Mouse (Mus musculus): Measurements from ENCODE around the gene Usp30. TPM values are rescaled to one million over a fixed set of nuclear protein-coding genes. Genes with fewer than 3 reads are reported as not detected.

Gene Usp30
- total RNA-seq, 2 experiments from 2014 or later, result 37.8 to 39.3 TPM

DNA sequence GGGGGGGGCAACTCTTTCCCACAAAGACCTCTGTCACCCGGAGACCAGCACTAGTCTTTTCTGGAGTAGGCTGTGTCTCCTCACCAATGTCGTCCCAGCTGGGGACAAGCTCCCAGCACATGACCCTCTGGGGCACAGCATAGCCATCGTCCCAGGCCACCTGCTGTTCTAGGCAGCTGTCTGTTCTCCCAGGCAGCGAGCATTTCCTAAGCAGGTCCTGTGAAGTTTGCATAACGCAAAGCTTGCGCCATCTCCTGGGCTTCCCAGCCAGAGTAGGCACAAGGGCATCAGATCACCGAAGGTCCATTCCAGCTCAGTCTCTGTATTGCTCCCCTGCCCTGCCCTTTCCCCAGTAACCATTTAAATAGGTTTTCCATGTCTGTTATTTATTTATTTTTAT, 92.0 kb downstream of the Usp30 start:
- no peak for DNase-seq

DNA sequence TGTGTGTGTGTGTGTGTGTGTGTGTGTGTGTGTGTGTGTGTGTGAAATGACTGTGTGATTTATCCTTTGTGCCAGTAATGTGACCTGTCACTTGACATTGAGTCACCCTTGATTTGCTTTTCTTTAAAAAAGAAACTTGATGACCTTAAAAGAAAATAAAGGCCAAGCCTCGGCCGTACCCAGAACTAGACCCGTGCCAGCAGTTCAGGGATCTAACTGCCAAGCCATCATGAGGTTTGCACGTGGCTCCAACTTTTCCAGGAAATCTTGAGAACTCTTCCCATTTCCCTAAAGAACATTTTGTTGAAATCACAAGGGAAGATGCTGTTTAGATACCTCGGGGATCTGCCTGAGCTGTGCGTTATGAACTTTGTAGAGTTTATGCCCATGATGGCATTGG, 96.2 kb downstream of the Usp30 start:
- DNase-seq, result no peak

DNA sequence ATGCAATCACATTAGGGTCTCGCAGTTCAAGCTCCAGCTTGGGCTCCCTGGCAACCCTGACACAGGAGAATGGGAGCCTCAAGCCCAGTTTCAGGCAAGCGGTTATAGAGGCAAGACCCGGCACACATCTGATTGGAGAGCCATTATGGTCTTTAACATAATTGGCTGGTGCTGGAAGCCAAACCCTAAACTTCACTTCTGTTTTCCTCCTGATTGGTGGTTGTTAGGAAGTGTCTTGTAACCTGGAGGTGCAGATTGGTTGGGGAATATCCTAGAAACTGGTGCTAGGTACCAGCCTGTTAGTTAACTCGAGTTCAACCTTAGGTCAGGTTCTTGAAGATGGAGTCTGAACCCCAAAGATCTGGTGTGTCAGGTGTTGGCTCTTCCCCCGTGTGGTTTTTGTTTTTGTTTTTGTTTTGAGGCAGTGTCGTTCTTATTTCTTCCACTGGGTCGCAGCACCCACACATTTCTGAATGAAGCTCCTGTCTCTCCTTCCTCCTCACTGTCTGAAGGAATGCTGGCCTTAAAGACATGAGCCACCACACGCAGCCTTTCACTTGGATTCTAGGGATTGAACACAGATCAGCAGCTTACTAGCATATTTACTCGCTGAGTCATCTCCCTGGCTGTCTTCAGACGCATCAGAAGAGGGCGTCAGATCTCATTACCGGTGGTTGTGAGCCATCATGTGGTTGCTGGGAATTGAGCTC, 97.0 kb downstream of the Usp30 start:
- no peak for DNase-seq

DNA sequence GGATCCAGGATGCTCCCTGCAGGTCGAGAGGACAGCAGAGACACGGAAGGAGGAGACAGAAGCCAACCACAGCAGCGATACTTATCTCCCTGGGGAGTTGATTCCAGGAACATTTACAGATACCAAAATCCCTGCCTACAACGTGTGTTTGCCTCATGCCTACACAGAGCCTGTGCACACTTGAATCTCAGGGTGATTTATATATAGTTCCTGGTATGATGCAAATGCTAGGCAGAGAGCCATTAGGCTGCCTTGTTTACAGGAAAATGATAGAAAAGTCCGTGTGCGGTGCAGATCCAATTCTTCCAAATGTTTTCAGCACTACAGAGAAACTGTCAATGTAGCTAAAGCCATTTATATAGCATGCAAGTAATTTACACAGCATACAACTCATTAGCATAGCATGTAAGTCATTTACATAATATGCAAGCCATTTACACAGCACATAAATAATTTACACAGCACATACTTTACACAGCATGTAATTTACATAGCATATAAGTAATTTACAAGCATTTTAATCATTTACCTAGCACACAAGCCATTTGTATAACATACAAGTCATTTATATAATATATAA, 97.9 kb downstream of the Usp30 start:
- no peak for DNase-seq

DNA sequence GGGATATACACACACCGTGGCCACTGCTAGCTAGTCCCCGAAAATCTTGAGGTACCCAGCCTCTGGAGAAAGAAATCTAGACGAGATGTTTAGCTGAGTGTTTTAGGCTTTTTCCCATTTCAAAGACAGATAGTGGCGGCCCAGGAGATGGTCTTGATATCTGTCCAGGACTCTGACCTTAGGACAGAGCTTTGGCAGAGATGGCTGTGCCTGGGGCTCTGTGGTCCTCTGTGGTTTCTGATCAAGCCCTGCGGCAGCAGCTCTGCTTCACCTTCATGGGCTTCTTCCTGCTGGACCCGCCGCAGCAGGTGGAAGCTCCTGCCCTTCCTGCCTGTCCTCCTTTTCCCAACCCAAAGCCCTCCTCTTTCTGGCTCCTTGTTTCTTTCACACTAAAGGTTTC, 105.1 kb downstream of the Usp30 start:
- no peak for DNase-seq

DNA sequence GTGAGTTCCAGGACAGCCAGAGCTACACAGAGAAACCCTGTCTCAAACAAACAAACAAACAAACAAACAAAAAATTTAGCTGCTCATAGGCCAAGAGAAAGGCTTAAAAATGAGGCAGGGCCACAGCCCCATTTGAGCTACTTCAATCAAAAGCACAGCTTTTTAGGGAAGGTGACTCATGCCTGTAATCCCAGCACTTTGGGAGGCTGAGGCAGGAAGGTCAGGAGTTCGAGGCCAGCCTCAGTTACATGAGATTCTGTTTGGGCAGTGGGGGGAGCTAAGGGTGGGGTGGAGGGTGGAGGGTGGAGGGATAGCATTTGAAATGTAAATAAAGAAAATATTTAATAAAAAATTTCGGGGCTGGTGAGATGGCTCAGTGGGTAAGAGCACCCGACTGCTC, 107.7 kb downstream of the Usp30 start:
- DNase-seq, result no peak

DNA sequence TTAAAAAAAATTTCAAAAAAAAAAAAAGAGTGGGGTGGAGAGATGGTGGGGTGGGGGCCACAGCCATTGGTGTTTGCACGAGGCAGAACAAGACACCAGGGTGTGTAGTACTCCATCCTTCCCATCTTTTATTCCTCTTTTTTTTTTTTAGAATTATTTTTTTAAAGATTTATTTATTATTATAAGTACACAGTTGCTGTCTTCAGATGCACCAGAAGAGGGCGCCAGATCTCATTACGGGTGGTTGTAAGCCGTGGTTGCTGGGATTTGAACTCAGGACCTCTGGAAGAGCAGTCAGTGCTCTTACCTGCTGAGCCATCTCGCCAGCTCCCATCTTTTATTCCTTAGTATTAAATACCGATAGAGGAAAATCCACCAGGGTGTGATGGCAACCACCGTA, 108.2 kb downstream of the Usp30 start:
- no peak for DNase-seq

DNA sequence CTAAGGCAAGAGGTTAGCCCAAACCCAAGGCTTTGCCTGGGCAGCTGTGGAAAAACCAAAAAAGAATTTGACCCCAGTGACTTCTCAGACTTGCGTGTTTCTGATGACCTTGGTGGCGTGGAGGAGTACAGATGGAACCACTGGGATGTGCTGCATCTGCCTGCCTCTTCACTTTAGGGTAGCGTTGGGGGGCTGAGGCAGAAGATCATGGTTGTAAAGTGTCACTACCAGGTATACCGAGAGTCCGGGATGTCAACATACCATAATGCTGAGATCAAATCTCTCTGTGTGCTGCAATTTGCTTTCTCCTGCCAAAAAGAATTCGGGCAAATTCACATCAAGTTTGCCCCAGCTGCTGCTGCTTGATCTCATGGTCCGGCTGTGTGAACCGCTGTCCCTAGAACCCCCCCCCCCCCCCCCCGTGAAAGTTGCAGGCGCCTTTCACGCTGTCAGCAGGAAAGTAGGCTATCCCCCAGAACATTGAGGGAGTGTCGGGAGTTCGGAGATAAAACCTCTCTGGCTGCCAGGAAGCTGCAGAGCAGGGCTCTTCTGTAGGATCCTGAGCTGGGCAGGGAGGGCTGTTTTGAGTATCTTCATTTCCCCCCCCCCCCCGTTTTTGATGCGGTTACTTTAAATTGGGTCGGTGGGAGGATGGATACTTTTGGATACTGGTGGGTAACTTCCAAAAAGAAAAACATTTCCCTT, 108.8 kb downstream of the Usp30 start:
- DNase-seq, result no peak

Other genes starting within 250 kb of the Usp30 start
- 10 to 100 TPM; 30.2 to 30.3 TPM for gene Selplg, start 232.8 kb upstream of the Usp30 start, total RNA-seq (2021)
- gene Coro1c, start 156.7 kb upstream of the Usp30 start, total RNA-seq (2021), result 10 to 100 TPM; 86.9 to 99.4 TPM
- gene Ssh1, start 71.6 kb upstream of the Usp30 start, total RNA-seq (2021), result 10 to 100 TPM; 27.9 to 30.9 TPM
- gene Dao, start 61.8 kb upstream of the Usp30 start, total RNA-seq (2021), result under 1 TPM; 0.22 to 0.28 TPM
- 100 to 1,000 TPM; 170 to 175 TPM for gene Svop, start 26.1 kb downstream of the Usp30 start, total RNA-seq (2021)
- 1 to 10 TPM; 5.8 to 5.9 TPM for gene Alkbh2, start 62.8 kb downstream of the Usp30 start, total RNA-seq (2021)
- gene Ung, start 64.9 kb downstream of the Usp30 start, total RNA-seq (2021), result 1 to 10 TPM; 2.0 to 3.6 TPM
- 1 to 10 TPM; 4.8 to 6.5 TPM for gene Acacb, start 81.1 kb downstream of the Usp30 start, total RNA-seq (2021)
- gene Foxn4, start 208.3 kb downstream of the Usp30 start, total RNA-seq (2021), result not detected
- 1 to 10 TPM; 2.0 to 3.0 TPM for gene Myo1h, start 223.7 kb downstream of the Usp30 start, total RNA-seq (2021)

All from layer of hippocampus, postnatal 36 days (tissue).